Mouse (Mus musculus) liver, postnatal 0 days (tissue): ENCODE measurements at regions not wholly inside any gene's neighbourhood (a gene's known extent, or its start where the extent isn't known, plus 50 kb on each side); places are given as distances from the start of the nearest gene placed in this dataset.

ENCODE experiments used
- CTCF ChIP-seq: sonication (generic); IDR thresholded peaks from 2 replicates; pipeline ENCODE4 v1.5.1; 2016; ENCODE audit warnings: antibody characterized with exemption, low read depth
- EP300 ChIP-seq: IDR thresholded peaks from 2 replicates; pipeline ENCODE4 v1.6.1; 2016; ENCODE audit warnings: antibody characterized with exemption, low read depth, mild to moderate bottlenecking

- TF ChIP-seq CTCF (no peak), EP300 (no peak)
These were observed 670.9 kb upstream of the Slc35b3 start for GRCm38 (mm10) chr13:39631506-39632132.
